Mouse (Mus musculus): ENCODE data around the gene Nucb1.

DNA sequence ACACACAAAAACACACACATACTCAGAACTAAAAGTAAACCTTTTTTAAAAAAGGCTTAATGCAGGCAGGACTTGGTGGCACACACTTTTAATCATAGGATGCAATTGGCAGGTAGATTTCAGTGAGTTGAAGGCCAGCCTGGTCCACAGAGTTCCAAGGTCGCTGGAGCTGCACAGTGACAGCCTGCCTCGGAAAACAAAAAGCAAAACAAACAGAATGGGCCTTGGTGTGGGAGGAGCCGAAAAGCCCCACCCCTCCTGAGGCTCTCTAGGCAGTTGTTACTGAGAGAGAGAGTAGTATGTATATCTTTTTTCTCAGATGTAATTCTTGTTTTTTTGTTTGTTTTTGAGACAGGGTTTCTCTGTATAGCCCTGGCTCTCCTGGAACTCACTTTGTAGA lies 18.9 kb downstream of the Nucb1 start:
- TF ChIP-seq GATA1 (IDR thresholded peaks at IDR 0.05; ENCODE audit: low read length) (no peak), TAL1 (IDR thresholded peaks at IDR 0.05; ENCODE audit: low read length) (no peak)

Data from erythroblast, embryonic 14.5 days (primary cell).